Mouse (Mus musculus) liver, adult 2 months (tissue): ENCODE data around the gene Gm14124.

Experiments
- CTCF ChIP-seq: fragments of 200-500 bp; IDR thresholded peaks from 2 replicates; pipeline ENCODE4 v1.5.1; 2011; ENCODE audit warnings: low read depth, low read length, control low read depth
- POLR2A ChIP-seq: fragments of 200-500 bp; IDR thresholded peaks from 2 replicates; pipeline ENCODE4 v1.6.1; 2011; ENCODE audit warnings: low read length, control low read depth; ENCODE audit not compliant: insufficient read depth; ENCODE audit errors: extremely low read depth

- no peak for TF ChIP-seq CTCF
- no peak for TF ChIP-seq POLR2A
Measured at GRCm38 (mm10) chr2:150307183-150307773, 50.0 kb downstream of the Gm14124 start.
